Mouse (Mus musculus) midbrain, embryonic 14.5 days (tissue): ENCODE measurements around the gene Kat7. TPM values are rescaled to one million over a fixed set of nuclear protein-coding genes. Genes with fewer than 3 reads are reported as not detected.

Experiments used
- ATAC-seq: fragments of 200-750 bp; cut with Nextera tagmentation; 2 replicates; pipeline ENCODE4 v1.8.0; 2017; ENCODE audit warnings: moderate number of reproducible peaks, moderate library complexity; ENCODE audit not compliant: low FRiP score, low TSS enrichment
- DNase-seq: peaks from one replicate; pipeline ENCODE4 v3.0.0-alpha.2; 2015
- H3K27ac ChIP-seq: fragments of 300-500 bp; sonication (generic); replicated peaks from 2 replicates; pipeline ENCODE4 v1.5.1; 2014; ENCODE audit warnings: mild to moderate bottlenecking, low read depth, low read length, moderate library complexity
- H3K27me3 ChIP-seq: fragments of 300-500 bp; sonication (generic); 2 replicates; pipeline ENCODE4 v1.6.1; 2014; ENCODE audit warnings: low read length, control low read depth, mixed read lengths; ENCODE audit not compliant: control insufficient read depth, insufficient read depth
- H3K36me3 ChIP-seq: fragments of 300-500 bp; sonication (generic); 2 replicates; pipeline ENCODE4 v1.6.1; 2014; ENCODE audit warnings: low read length, control low read depth; ENCODE audit not compliant: control insufficient read depth, insufficient read depth
- H3K4me1 ChIP-seq: fragments of 300-500 bp; sonication (generic); 2 replicates; pipeline ENCODE4 v1.6.1; 2014; ENCODE audit warnings: mild to moderate bottlenecking, antibody characterized with exemption, low read length, control low read depth; ENCODE audit not compliant: control insufficient read depth, insufficient read depth
- H3K4me2 ChIP-seq: fragments of 300-500 bp; sonication (generic); 2 replicates; pipeline ENCODE4 v1.6.1; 2014; ENCODE audit warnings: mild to moderate bottlenecking, low read length, moderate library complexity
- H3K4me3 ChIP-seq: fragments of 300-500 bp; sonication (generic); replicated peaks from 2 replicates; pipeline ENCODE4 v1.5.1; 2014; ENCODE audit warnings: low read depth, low read length
- H3K9ac ChIP-seq: fragments of 300-500 bp; sonication (generic); replicated peaks from 2 replicates; pipeline ENCODE4 v1.6.1; 2014; ENCODE audit warnings: mild to moderate bottlenecking, low read length, moderate library complexity
- H3K9me3 ChIP-seq: fragments of 300-500 bp; sonication (generic); 2 replicates; pipeline ENCODE4 v1.6.1; 2016; ENCODE audit warnings: low read length, control low read depth, mixed read lengths; ENCODE audit not compliant: control insufficient read depth
- WGBS: fragments of 180-500 bp; shearing (Covaris S2); extraction: QIAGEN DNeasy Blood & Tissue Kit; methylation state at CpG from one replicate; pipeline ENCODE4 v1.1.7; 2014; 5-methylcytosine and 5-hydroxymethylcytosine counted together
- polyA plus RNA-seq: library from polyadenylated mRNA; unstranded; fragments of >200 nt; fragmentation: Nextera tagmentation; extraction: Ambion mirVana; gene quantifications from 2 replicates; pipeline ENCODE4 v1.2.1, GENCODE M21; 2014

Kat7 gene
- polyA plus RNA-seq, 1 experiment from 2014 or later: 65.2 TPM

DNA sequence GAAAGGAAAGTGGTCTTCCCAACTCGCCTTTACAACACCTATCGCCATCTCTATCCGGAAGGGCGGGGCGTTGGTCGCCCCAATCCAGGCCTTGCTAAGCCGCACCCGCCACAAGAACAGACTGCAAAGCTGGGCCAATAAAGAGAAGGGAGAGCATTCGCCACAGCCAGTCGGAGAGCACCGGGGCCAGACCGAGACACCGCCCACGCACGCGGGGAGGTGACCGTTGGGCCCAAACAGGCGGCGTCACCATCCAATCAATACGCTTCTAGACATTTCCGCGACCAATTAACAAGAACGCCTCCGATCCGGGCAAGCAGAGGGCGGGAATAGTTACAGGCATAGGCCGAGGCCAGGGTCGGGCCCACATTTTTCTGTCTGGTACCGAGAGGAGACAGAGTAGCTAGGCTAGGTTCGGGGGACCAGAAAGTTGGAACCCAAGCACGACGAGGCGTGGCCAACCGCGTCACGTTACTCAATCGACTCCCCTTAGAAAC, 488 bp downstream of the Kat7 start:
- DNase-seq (peak; percentile 98), ATAC-seq (peak; percentile 93)
- Histone ChIP-seq H3K4me1 (peaks cover 15% of the 10 kb centered on the region), H3K36me3 (peaks cover 14% of the 10 kb centered on the region), H3K9me3 (no peaks in the 10 kb centered on the region), H3K4me3 (peak overlapping the region; percentile 94), H3K27ac (peak overlapping the region; percentile 95), H3K4me2 (peak overlapping the region; percentile 62), H3K9ac (peak overlapping the region; percentile 90), H3K27me3 (no peaks in the 10 kb centered on the region)
- under 1% methylated on average over 37 of the region's 37 CpGs for WGBS

GRCm38 (mm10) chr11:95307526-95307925, 2.5 kb downstream of the Kat7 start:
- no peak overlapping the region for H3K27ac ChIP-seq
- H3K4me3 ChIP-seq: no peak overlapping the region
- H3K9ac ChIP-seq: no peak overlapping the region
- WGBS: 88% methylated on average over 8 of the region's 8 CpGs
- DNase-seq: no peak
- no peaks in the 10 kb centered on the region for H3K27me3 ChIP-seq
- H3K4me2 ChIP-seq: no peak overlapping the region
- peaks cover 15% of the 10 kb centered on the region for H3K4me1 ChIP-seq
- H3K36me3 ChIP-seq: peaks cover 28% of the 10 kb centered on the region
- H3K9me3 ChIP-seq: no peaks in the 10 kb centered on the region
- ATAC-seq: no peak

DNA sequence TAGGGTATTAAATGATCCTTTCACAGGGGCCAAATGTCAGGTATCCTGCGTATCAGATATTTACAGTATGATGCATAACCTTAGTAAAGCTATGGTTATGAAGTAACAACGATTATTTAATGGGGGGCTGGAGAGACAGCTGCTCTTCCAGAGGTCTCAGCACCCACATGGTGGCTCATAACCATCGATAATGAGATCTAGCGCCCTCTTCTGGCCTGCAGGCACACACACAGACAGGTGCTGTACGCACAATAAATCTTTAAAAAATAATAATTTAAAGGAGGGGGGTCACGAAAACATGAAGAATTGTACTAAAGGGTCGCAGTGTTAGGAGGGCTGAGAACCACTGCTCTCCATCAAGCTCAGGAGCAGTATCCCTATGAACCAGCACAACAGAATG, 4.4 kb downstream of the Kat7 start:
- H3K4me2 ChIP-seq: no peak overlapping the region
- ATAC-seq: no peak
- peaks cover 3% of the 10 kb centered on the region for H3K4me1 ChIP-seq
- no peak overlapping the region for H3K4me3 ChIP-seq
- no peaks in the 10 kb centered on the region for H3K27me3 ChIP-seq
- H3K36me3 ChIP-seq: peaks cover 45% of the 10 kb centered on the region
- 91% methylated on average over 7 of the region's 7 CpGs for WGBS
- H3K9me3 ChIP-seq: no peaks in the 10 kb centered on the region
- H3K9ac ChIP-seq: no peak overlapping the region
- no peak for DNase-seq
- H3K27ac ChIP-seq: no peak overlapping the region

- WGBS: 93% methylated on average over 3 of the region's 3 CpGs
- H3K9me3 ChIP-seq: no peaks in the 10 kb centered on the region
- H3K27me3 ChIP-seq: no peaks in the 10 kb centered on the region
- H3K36me3 ChIP-seq: peaks cover 76% of the 10 kb centered on the region
- ATAC-seq (no peak), DNase-seq (no peak)
- no peak overlapping the region for H3K27ac ChIP-seq
- H3K4me1 ChIP-seq: no peaks in the 10 kb centered on the region
- H3K4me2 ChIP-seq: no peak overlapping the region
- H3K4me3 ChIP-seq: no peak overlapping the region
- no peak overlapping the region for H3K9ac ChIP-seq
These were observed 8.3 kb downstream of the Kat7 start for GRCm38 (mm10) chr11:95301772-95302171.

DNA sequence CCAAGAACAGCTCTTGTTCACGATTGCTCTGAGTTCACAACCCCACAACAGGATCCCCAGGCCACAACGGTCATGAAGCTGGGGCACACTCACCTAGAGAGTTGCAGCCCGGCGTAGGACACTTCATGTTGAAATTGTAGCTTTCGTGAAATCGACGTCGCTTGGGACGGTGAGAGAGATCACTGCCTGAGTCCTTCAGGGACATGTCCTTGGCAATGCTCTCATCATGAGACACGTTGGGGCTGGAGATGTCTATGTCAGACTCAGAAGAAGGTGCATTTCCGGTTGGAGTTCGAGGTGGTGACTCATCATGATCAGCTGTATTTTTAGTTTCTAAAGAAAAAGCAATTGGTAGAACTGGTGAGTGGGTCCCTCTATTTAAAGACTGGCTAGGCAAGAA, 10.2 kb downstream of the Kat7 start:
- Histone ChIP-seq H3K27me3 (no peaks in the 10 kb centered on the region), H3K4me2 (no peak overlapping the region), H3K4me1 (no peaks in the 10 kb centered on the region), H3K4me3 (no peak overlapping the region), H3K36me3 (peaks cover 66% of the 10 kb centered on the region), H3K27ac (no peak overlapping the region), H3K9ac (no peak overlapping the region), H3K9me3 (no peaks in the 10 kb centered on the region)
- DNase-seq (no peak), ATAC-seq (no peak)
- WGBS: 96% methylated on average over 12 of the region's 12 CpGs

DNA sequence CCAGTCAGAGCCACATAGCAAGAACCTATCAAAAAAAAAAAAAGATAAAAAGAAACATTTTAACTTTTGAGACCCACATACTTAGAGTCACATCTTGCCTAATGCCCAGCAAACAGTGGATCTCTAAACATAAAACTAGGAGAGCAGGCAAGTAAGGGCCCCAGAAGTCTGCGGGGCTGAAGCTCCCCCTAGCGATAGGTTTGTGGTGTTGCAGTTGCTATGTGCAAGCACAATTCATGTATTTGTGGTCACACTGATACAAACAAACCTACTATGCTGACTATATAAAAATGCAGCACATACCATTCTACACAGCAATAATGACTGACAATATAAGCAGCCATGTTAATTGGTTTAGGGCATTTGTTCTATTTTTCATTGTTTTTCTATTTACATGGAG, 11.9 kb downstream of the Kat7 start:
- H3K27me3 ChIP-seq: no peaks in the 10 kb centered on the region
- no peak overlapping the region for H3K9ac ChIP-seq
- no peaks in the 10 kb centered on the region for H3K4me1 ChIP-seq
- no peak overlapping the region for H3K4me3 ChIP-seq
- H3K36me3 ChIP-seq: peaks cover 74% of the 10 kb centered on the region
- no peaks in the 10 kb centered on the region for H3K9me3 ChIP-seq
- ATAC-seq (no peak), DNase-seq (peak; percentile 66)
- WGBS: 21% methylated on average over 2 of the region's 2 CpGs
- H3K4me2 ChIP-seq: no peak overlapping the region
- H3K27ac ChIP-seq: no peak overlapping the region

DNA sequence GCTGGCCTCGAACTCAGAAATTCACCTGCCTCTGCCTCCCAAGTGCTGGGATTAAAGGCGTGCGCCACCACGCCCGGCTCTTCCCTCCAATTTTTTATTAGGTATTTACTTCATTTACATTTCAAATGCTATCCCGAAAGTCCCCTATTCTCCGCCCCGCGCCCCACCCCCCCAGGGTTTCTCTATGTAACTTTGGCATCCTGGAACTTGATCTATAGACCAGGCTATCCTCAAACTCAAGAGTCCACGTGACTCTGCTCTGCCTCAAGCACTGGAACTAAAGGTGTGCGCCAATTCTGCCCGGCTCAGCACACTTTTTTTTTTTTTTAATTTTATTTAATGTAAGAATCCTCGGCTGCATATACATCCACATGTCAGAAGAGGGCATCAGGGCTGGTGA, 14.3 kb downstream of the Kat7 start:
- ATAC-seq: no peak
- Histone ChIP-seq H3K4me2 (no peak overlapping the region), H3K9me3 (no peaks in the 10 kb centered on the region), H3K4me3 (no peak overlapping the region), H3K36me3 (peaks cover 75% of the 10 kb centered on the region), H3K9ac (no peak overlapping the region), H3K4me1 (no peaks in the 10 kb centered on the region), H3K27ac (no peak overlapping the region), H3K27me3 (no peaks in the 10 kb centered on the region)
- WGBS: 91% methylated on average over 13 of the region's 13 CpGs
- no peak for DNase-seq

DNA sequence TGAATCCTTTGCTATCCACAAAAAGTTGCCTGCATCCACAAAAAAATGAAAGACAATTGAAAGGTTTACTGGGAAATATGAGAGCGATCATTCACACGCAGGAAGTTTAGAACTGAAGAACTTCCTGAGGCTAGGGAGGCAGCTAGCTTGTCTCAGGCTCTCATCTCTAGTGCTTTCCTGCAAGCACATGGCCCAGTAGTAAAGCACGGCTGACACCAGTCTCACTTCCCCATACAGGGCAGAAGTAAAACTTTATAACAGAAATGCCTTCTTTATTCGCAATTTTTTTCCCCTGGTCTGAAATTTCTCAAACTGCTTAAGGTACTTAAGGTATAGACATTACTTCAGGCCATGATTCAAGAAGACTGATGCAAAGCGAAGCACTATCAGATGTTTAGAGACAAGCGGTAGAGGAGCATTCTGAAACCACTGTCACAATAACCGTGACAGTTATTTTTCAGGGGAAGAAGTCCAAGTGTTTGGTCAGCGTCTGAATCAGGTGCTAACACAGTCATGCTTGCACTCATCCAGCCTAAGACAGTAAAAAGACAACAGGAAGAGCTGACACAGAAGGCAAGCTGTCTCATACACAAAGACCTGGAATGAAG, 16.9 kb downstream of the Kat7 start:
- WGBS: 92% methylated on average over 8 of the region's 8 CpGs
- DNase-seq (no peak), ATAC-seq (no peak)
- no peaks in the 10 kb centered on the region for H3K4me1 ChIP-seq
- H3K4me3 ChIP-seq: no peak overlapping the region
- no peaks in the 10 kb centered on the region for H3K9me3 ChIP-seq
- peaks cover 79% of the 10 kb centered on the region for H3K36me3 ChIP-seq
- H3K9ac ChIP-seq: no peak overlapping the region
- no peak overlapping the region for H3K27ac ChIP-seq
- no peaks in the 10 kb centered on the region for H3K27me3 ChIP-seq
- no peak overlapping the region for H3K4me2 ChIP-seq

DNA sequence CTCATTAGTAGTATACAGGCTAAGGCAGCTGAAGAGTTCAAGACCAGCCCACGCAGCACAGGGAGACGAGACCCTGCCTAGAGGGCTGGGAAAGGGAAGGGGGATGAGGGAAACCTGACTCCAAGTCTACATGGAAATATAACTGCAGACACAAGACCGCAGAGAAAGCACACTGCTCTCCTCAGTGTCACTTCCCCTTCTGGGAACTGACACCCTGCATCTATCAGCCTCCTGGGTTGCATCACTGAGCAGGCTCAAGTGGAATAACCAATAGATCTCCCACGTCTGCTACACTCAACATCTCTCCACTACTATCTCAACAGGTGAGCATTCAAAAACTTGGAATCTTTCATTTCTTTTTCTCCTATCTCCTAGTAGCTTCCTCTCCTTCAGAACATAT, 18.0 kb downstream of the Kat7 start:
- Histone ChIP-seq H3K9ac (no peak overlapping the region), H3K27me3 (no peaks in the 10 kb centered on the region), H3K4me1 (no peaks in the 10 kb centered on the region), H3K36me3 (peaks cover 81% of the 10 kb centered on the region), H3K4me3 (no peak overlapping the region), H3K27ac (no peak overlapping the region), H3K4me2 (no peak overlapping the region), H3K9me3 (no peaks in the 10 kb centered on the region)
- WGBS: 88% methylated on average over 4 of the region's 4 CpGs
- DNase-seq (no peak), ATAC-seq (no peak)
